Mouse (Mus musculus) WW6 (cell line): ENCODE measurements around the gene Kcnip2.
"Not testable (repeated sequence)": the region's sequence is repeated elsewhere in the genome, so short reads cannot be mapped to it uniquely, and the experiment has no call there.

Source experiments
- DNase-seq: peaks from one replicate; pipeline ENCODE4 v3.0.0-alpha.2; 2013; ENCODE audit warnings: low read depth, low spot score

The Kcnip2 gene

GRCm38 (mm10) chr19:45812115-45812514, 3.7 kb downstream of the Kcnip2 start:
- DNase-seq: peak; percentile 61

GRCm38 (mm10) chr19:45811028-45811674, 4.7 kb downstream of the Kcnip2 start:
- DNase-seq: no peak

- no peak for DNase-seq
Observed at GRCm38 (mm10) chr19:45807732-45808131, 8.1 kb downstream of the Kcnip2 start.

- DNase-seq: not testable (repeated sequence)
Observed at GRCm38 (mm10) chr19:45805817-45806216, 10.0 kb downstream of the Kcnip2 start.

GRCm38 (mm10) chr19:45804593-45805368, 11.1 kb downstream of the Kcnip2 start:
- no peak for DNase-seq

GRCm38 (mm10) chr19:45803408-45803807, 12.5 kb downstream of the Kcnip2 start:
- DNase-seq: no peak

- DNase-seq: no peak
Observed at GRCm38 (mm10) chr19:45802702-45803101, 13.2 kb downstream of the Kcnip2 start.

- no peak for DNase-seq
Observed at GRCm38 (mm10) chr19:45796879-45797278, 19.0 kb downstream of the Kcnip2 start.

- DNase-seq: peak; percentile 73
Observed at GRCm38 (mm10) chr19:45796061-45796556, 19.8 kb downstream of the Kcnip2 start.

GRCm38 (mm10) chr19:45795406-45795944, 20.4 kb downstream of the Kcnip2 start:
- no peak for DNase-seq

GRCm38 (mm10) chr19:45794718-45795117, 21.1 kb downstream of the Kcnip2 start:
- no peak for DNase-seq

- DNase-seq: no peak
Observed at GRCm38 (mm10) chr19:45792404-45792803, 23.5 kb downstream of the Kcnip2 start.

- DNase-seq: peak; percentile 64
Observed at GRCm38 (mm10) chr19:45789888-45790874, 25.7 kb downstream of the Kcnip2 start.

GRCm38 (mm10) chr19:45789365-45789764, 26.5 kb downstream of the Kcnip2 start:
- no peak for DNase-seq

- no peak for DNase-seq
Observed at GRCm38 (mm10) chr19:45788337-45788736, 27.5 kb downstream of the Kcnip2 start.

- no peak for DNase-seq
Observed at GRCm38 (mm10) chr19:45787450-45787849, 28.4 kb downstream of the Kcnip2 start.

- no peak for DNase-seq
Observed at GRCm38 (mm10) chr19:45785470-45785869, 30.4 kb downstream of the Kcnip2 start.

GRCm38 (mm10) chr19:45783933-45784576, 31.8 kb downstream of the Kcnip2 start:
- DNase-seq: no peak

GRCm38 (mm10) chr19:45783181-45783932, 32.5 kb downstream of the Kcnip2 start, which contains the start of gene Mgea5:
Gene Mgea5, minus strand, starts transcription at chr19:45783837.
- DNase-seq: peak; percentile 98
